18 mouse cellular contexts compared by ENCODE assay signal in the genomic region with DNA sequence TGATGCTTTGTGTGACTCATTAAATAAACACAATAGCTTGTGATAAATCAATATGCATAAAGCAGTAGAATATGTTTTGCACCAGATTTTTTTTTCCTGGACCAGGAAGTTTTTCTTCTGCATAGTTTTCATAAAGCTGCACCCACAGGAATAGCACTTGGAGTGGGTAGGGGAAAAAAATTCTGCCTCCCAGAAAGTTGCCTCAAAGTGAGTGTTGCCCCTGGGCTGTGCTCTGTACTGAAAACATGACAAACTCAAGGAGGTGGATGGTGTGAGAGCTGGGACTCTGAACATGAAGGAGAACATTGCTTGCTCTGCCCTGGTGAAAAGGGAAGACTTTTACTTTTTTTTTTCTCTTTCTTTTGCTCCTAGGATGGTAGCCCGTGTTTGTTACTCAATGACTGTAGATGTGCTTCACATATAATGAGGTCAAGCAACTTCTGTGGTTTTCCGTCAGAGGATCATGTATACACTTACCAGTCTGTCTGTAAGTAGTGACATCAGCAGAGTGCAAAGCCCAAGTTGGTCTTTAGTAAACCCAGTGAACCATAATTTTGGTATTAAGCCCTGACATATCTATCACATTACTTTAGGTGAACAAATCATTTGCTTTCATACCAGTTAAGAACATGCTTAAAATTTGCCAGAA.
"Had no signal": no experiment of that assay in that cellular context is flagged by ENCODE, and none has a peak within 500 bp of the region (broad histone marks: within the 10 kb centered on the region; RNA-seq: fewer than 3 reads in every experiment).

No protein-coding gene starts in this region.

- H3K36me3 ChIP-seq: lung, embryonic 15.5 days; midbrain, embryonic 13.5 days; midbrain, embryonic 15.5 days; neural tube, embryonic 12.5 days; stomach, embryonic 15.5 days had no signal

- H3K9ac ChIP-seq: liver, postnatal 0 days; lung, embryonic 15.5 days; midbrain, embryonic 13.5 days; midbrain, embryonic 15.5 days; neural tube, embryonic 12.5 days; stomach, embryonic 15.5 days had no signal

- ATAC-seq: liver, postnatal 0 days; lung, postnatal 0 days; midbrain, embryonic 13.5 days; midbrain, embryonic 15.5 days had no signal

- DNase-seq: liver, postnatal 0 days; lung, adult 2 months; lung, postnatal 14 days; lung, postnatal 36 days; right cerebral cortex, postnatal 14 days; thymus, adult 2 months; thymus, postnatal 25 days; thymus, postnatal 4 days had no signal

- H3K4me1 ChIP-seq: lung, embryonic 15.5 days; megakaryocyte, embryonic 14.5 days; midbrain, embryonic 15.5 days; neural tube, embryonic 12.5 days; stomach, embryonic 15.5 days had no signal

- H3K27me3 ChIP-seq: lung, embryonic 15.5 days; megakaryocyte, embryonic 14.5 days; midbrain, embryonic 13.5 days; midbrain, embryonic 15.5 days; neural tube, embryonic 12.5 days; stomach, embryonic 15.5 days had no signal

- H3K9me3 ChIP-seq: lung, embryonic 15.5 days; megakaryocyte, embryonic 14.5 days; midbrain, embryonic 13.5 days; midbrain, embryonic 15.5 days; neural tube, embryonic 12.5 days; stomach, embryonic 15.5 days had no signal

- H3K27ac ChIP-seq: lung, embryonic 15.5 days; macrophage; midbrain, embryonic 13.5 days; midbrain, embryonic 15.5 days; neural tube, embryonic 12.5 days; stomach, embryonic 15.5 days; stomach, postnatal 0 days had no signal

- H3K4me3 ChIP-seq: lung, embryonic 15.5 days; megakaryocyte, embryonic 14.5 days; midbrain, embryonic 13.5 days; midbrain, embryonic 15.5 days; neural tube, embryonic 12.5 days; stomach, embryonic 15.5 days had no signal

- H3K4me2 ChIP-seq: lung, embryonic 15.5 days; midbrain, embryonic 11.5 days; midbrain, embryonic 13.5 days; midbrain, embryonic 15.5 days; neural tube, embryonic 12.5 days; stomach, embryonic 15.5 days had no signal
